Mouse (Mus musculus): ENCODE measurements around the gene Cdc20b.

Gene Cdc20b

GRCm38 (mm10) chr13:113100879-113101278, 66.0 kb downstream of the Cdc20b start, which contains the start of gene Gzma:
TSS of gene Gzma (minus strand) at chr13:113100981.
- DNase-seq (ENCODE audit: low spot score): no peak

DNA sequence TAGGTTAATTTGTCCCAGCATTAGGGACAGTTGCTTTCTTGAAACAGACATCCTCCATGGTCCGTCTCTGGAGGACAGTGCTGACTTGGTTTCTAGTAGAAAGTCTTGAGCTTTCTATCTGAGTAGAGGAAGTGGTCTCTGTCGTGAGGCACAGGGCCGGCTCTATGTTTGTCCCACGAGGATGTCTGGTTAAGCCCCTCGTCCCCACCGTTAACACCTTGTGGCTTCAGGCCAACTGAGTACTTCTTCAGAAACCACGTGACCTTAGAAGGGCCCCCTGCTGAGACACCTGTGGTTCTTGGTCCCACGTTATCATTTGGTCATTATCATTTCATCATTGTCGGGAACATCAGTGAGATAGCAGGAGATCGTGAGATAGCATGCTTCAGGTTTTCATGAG, 66.9 kb downstream of the Cdc20b start:
- DNase-seq (ENCODE audit: low spot score): no peak

DNA sequence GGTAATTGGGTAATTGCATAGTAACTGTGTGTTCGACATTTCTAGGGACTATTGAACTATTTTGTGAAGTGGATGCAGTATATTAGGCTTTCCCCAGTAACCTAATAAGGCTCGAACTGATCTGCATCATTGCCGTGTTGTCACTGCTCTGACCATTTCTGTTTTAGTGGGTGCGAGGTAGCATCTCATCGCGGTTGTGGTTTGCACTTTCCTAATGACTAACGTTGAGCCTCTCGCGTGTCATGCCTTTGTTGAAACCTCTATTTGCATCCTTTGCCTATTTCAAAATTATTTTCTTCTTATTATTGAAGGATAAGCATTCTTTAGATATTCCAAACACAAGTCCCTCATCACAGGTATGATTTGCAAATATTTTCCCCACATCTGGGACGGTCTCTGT, 69.8 kb downstream of the Cdc20b start:
- DNase-seq (ENCODE audit: low spot score): no peak

GRCm38 (mm10) chr13:113118977-113119376, 84.1 kb downstream of the Cdc20b start:
- no peak for DNase-seq (ENCODE audit: low spot score)

DNA sequence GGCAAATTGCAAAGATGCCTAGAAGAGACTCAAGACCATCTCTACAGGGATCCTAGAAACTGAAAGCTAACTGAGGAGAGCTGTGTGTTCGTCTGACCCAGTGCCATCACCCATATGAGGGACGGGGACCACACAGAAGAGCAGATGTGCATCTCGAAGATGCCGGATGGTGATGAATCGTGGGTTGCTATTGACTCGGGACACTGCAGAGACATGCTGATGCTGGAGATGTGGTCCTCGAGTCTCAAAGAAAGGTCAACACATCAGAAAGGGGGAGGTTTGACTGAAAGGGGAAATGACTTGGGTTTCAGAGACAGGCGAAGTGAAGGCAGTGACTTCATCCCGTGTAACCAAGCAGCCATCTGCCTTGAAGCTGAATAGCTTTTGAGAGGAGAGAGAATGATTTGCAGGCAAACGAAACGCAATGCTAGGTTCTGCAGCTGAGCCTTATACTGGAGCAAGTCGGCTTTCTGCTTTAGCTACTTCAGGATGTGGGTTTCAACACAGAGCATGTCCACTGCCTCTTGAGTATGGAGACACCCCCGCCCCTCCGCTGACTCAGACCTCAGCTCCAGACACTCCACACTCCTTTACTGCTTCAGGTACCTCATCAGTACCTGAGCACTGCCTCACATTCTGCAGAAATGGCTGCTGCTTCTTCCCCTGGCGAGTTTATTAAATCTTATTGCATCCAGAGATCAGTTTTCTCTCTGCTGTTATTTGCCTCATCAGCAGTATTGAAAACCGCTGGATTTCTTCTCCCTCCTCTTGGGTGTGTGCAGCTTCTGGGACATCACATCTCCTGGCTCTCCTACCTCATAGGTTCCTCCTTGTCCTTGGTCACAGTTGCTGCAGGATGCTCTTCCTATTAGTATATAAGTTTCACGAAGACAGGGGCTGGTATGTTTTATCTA, 85.7 kb downstream of the Cdc20b start:
- no peak for DNase-seq (ENCODE audit: low spot score)

- no peak for DNase-seq (ENCODE audit: low spot score)
These were observed 86.4 kb downstream of the Cdc20b start for GRCm38 (mm10) chr13:113121326-113121725.

DNA sequence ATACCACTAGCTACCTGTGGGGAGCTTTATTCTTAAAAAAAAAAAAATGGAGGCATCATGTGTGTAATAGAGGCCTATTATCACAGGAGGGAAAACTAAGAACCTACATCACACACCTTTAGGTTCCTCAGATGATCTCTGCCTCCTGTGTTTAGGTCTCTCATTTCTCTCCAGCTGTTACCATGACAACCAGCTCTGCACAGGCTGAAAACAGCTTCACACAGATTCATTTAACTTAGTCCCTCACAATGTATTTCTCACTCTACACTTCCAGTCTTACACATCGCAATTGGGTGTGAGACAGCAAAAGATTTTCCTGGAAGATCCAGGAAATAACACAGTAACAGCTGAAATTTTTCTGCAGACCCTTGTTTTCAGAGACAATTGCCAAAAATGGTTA, 95.1 kb downstream of the Cdc20b start:
- DNase-seq (ENCODE audit: low spot score): no peak

DNA sequence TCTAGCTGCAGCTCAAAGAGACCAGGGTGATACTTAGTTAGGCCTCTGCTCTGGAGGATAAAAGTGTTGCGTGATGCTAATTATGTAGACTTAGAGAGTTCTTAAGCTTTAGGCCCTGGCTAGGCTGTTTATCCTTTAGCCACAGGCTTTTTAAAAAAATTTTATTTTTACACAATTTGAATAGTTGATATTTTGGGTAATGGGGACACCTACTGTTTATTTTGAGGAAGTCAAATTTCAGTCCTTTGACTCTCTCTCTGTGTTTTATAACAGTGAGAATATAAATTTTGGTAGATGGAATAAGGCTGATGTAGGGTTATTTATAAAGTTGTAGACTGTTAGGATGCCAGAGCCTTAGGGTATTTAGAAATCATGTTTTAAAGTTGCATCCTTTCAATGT, 104.7 kb downstream of the Cdc20b start:
- DNase-seq (ENCODE audit: low spot score): no peak
